Mouse (Mus musculus) CH12.LX (cell line): ENCODE data around the gene Ppp2r2c.

Experiments used
- CTCF ChIP-seq, 2 experiments: IDR thresholded peaks in 1 of 2; conservative IDR thresholded peaks in 1 of 2; 2 replicates each; pipeline ENCODE4 v1.5.1; 2011 to 2012; ENCODE audit warnings: low read depth in 2 of 2, low read length in 2 of 2, improper control_type of control experiment in 1 of 2, inconsistent platforms in 1 of 2, mild to moderate bottlenecking in 1 of 2, moderate library complexity in 1 of 2
- ELF1 ChIP-seq: IDR thresholded peaks from 2 replicates; pipeline ENCODE4 v1.6.1; 2014; ENCODE audit warnings: low read depth, mild to moderate bottlenecking, inconsistent platforms, low read length, improper control_type of control experiment
- EP300 ChIP-seq: IDR thresholded peaks from 2 replicates; pipeline ENCODE4 v1.6.1; 2011; ENCODE audit warnings: low read length, improper control_type of control experiment
- MAZ ChIP-seq: IDR thresholded peaks from 2 replicates; pipeline ENCODE4 v1.6.1; 2012; ENCODE audit warnings: low read depth, mild to moderate bottlenecking, inconsistent platforms, low read length, improper control_type of control experiment, moderate library complexity
- UBTF ChIP-seq: IDR thresholded peaks from 2 replicates; pipeline ENCODE4 v1.6.1; 2012; ENCODE audit warnings: low read depth, mild to moderate bottlenecking, inconsistent platforms, low read length, improper control_type of control experiment, moderate library complexity
- USF1 ChIP-seq: IDR thresholded peaks from 2 replicates; pipeline ENCODE4 v1.6.1; 2014; ENCODE audit warnings: low read depth, mild to moderate bottlenecking, inconsistent platforms, low read length, improper control_type of control experiment

GRCm38 (mm10) chr5:36958837-36959236, 90.5 kb downstream of the Ppp2r2c start:
- TF ChIP-seq UBTF (no peak), USF1 (no peak), MAZ (no peak), ELF1 (no peak), CTCF (conservative IDR thresholded peaks at IDR 0.05 in 1 of 2, IDR thresholded peaks at IDR 0.05 in 1 of 2; ENCODE audit: low read depth in 2 of 2, low read length in 2 of 2) (peak; percentile 68 to 86), EP300 (no peak)
